Mouse (Mus musculus): ENCODE data around the gene Cd300e.

DNA sequence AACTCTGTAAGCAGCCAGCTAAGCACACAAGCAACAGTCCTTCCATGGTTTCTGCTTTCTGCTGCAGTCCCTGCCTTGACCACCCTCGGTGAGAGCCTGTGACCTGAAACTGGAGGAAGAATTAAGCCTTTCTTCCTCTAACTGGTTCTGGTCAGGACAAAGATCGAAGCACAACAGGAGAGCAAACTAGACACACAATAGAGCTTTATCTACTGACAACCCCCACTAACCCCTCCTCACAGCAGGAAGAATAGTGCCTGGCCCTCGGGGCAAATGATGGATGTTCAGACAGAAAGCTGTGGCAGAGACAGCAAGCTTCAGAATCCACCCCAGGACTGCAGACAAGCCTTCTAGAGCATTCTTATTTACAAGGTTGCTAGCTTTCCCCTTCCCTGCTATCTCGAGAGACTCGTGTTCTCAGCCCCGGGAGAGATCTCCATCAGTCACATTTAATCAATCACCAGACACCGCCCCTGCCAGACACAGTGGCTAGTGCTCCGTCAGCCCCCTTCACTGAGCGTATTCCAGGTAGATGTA is 9.1 kb upstream of the Cd300e start:
- TF ChIP-seq POLR2A (IDR thresholded peaks at IDR 0.05; ENCODE audit: low read depth, low read length) (no peak), CTCF (conservative IDR thresholded peaks at IDR 0.05; ENCODE audit: insufficient read depth, insufficient read length, low read depth, low read length) (no peak)

Measured in kidney, adult 2 months (tissue).